Mouse (Mus musculus): ENCODE results near the gene Hist1h1a.

DNA sequence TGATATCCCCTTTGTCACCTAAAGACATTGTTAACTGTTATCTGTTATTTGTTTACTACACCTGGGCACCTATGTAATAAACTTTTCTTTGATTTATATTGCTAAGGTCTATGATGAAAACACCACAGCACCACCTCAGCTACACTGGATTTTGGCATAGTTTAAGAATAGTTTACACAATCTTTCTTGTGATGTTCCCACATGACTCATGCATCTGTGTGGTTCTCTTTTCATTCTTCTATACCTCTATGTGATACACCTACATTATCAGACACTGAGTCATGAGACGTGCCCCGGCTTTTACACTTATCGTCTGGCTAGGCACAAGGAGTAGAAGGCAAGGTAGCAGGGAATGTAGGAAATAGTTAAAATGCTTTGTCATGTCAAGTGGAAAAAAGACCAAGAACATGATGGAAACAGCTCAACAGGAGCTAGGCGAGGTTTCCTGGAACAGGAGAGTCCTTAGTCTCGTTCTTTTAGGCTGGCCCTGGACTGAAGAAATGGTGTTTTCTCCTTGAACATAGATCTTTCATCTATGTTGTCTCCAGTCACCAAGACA is 13.8 kb upstream of the Hist1h1a start:
- TF ChIP-seq CTCF (conservative IDR thresholded peaks at IDR 0.05; ENCODE audit: insufficient read depth, insufficient read length, low read depth, low read length) (no peak), POLR2A (IDR thresholded peaks at IDR 0.05; ENCODE audit: low read depth, low read length) (no peak)

All from kidney, adult 2 months (tissue).